Mouse (Mus musculus) heart, adult 18-20 months (tissue): ENCODE data around the gene Raly. TPM values are rescaled to one million over a fixed set of nuclear protein-coding genes. Genes with fewer than 3 reads are reported as not detected.

ENCODE experiments used
- DNase-seq, 2 experiments: peaks; one replicate each; pipeline ENCODE4 v3.0.0; 2021 to 2022; ENCODE audit warnings: mixed read lengths in 1 of 2
- long read RNA-seq, 2 experiments: library from polyadenylated mRNA; stranded (forward); transcript quantifications; one replicate each; pipeline ENCODE4 v2.0.0; 2021
- total RNA-seq, 2 experiments: library from RNA; stranded (reverse); gene quantifications; 2 replicates each; pipeline ENCODE4 v1.2.3; 2021

The Raly gene
- 10 to 100 TPM; 92.5 to 93.4 TPM for total RNA-seq
- long read RNA-seq, experiment 1, partial matches to known transcripts, result 1 of 5 reads
- long read RNA-seq, experiment 1, other reads (novel, unspliced or antisense), result 0 of 5 reads
- long read RNA-seq, experiment 2, partial matches to known transcripts, result 2 of 3 reads
- long read RNA-seq, experiment 2, other reads (novel, unspliced or antisense), result 0 of 3 reads

- DNase-seq, result peak; percentile 95 to 99
These were observed at the start of gene Raly, which contains the start of gene a for GRCm38 (mm10) chr2:154790656-154791483. Gene Raly, plus strand, starts transcription at chr2:154791096. Gene a, plus strand, starts transcription at chr2:154791402.

DNA sequence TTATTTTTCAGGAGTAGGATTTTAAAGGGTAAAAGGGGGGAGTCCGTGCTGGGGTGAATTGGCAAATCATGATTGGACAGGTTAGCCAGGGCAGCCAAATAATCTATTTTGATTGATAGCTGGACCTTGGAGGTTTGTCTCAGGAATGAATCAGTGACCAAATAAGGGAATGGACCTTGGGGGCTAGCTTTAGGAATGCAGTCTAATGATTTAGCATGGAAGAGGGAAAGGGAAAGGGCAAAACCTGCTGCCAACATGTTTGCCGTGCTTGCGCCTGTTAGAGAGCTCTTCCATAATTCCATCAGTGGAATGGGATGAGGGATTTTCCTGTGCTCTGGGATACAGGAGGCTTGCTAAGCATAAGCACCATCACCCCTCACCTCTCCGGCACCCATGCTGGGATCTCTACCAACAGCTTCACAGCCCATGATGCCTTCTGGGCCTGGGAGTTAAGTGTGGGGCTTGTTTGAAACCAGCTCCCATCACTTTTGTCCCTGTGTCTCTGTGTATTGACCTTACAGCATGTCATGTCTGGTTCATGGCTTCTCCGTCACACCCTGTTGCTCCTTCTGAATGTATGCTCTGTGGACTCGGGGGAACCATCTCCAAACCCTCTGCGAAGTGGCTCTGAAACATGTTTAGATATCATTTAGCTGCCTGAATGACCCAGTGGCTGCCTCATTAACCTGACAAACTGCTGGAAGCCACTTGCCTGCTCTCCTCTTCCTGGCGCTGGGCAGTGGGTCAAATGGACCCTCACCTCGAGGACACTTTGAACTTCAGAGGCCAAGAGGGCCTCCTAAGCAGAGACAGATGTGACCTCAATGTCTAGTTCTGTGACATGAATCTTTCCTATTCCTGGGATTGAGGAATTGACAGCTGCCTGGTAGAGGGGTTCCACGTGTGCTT lies 47.7 kb upstream of the Raly start:
- DNase-seq, result no peak

DNA sequence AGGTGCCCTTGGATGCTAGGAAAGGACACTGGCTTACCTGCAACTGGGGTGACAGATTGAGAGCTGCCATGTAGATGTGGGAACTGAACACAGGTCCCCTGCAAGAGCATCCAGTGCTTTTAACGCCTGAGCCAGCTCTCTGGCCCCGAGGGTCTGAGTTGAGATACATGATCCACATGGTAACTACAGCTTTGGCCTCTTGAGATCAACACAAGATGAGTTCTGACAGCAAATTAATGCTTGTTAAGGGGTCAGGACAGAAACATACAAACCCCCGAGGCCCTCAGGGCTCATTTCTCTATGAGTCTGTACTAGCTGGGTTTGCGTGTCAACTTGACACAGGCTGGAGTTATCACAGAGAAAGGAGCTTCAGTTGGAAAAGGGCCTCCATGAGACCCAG lies 47.0 kb upstream of the Raly start:
- no peak for DNase-seq

DNA sequence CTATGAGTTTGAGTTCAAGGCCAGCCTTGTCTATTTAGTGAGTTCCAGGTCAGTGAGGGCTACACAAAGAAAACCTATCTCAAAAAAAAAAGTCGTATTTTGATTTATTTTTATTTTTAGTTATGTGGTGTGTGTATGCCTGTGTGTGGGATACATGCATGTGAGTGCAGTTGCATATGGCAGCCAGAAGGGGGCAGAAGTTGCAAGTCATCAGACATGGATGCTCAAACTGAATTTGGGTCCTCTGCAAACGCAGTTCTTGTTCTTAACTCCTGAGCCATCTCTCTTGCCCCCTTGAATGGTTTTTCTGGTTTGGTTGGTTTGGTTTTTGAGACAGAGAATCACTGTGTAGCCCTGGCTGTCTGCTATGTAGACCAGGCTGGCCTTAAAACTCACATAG lies 42.5 kb upstream of the Raly start:
- DNase-seq, result no peak

- no peak for DNase-seq
These were observed 41.6 kb upstream of the Raly start for GRCm38 (mm10) chr2:154749046-154750036.

DNA sequence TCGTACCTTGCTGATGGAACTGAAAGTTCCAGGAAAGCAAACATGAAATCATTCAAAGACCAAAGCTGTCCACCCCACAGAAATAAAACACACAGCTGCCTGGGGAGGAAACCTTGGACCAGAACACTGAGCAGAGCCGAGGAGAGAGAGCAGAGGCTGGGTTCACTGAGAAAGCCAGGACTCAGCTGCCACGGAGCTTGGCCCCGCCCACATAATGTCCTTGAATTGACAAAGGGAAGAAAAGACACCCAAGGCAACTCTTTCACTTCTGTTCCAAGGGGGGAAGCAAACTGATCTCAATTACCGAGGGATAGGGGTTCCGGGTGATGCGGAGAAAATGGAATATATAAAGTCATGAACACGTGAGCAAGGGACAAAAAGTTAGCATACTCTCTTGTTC lies 39.0 kb upstream of the Raly start:
- peak; percentile 19 to 25 for DNase-seq

GRCm38 (mm10) chr2:154754068-154754560 lies 36.8 kb upstream of the Raly start:
- no peak for DNase-seq

GRCm38 (mm10) chr2:154755791-154756190 lies 35.1 kb upstream of the Raly start:
- no peak for DNase-seq

GRCm38 (mm10) chr2:154757691-154758090 lies 33.2 kb upstream of the Raly start:
- no peak for DNase-seq

DNA sequence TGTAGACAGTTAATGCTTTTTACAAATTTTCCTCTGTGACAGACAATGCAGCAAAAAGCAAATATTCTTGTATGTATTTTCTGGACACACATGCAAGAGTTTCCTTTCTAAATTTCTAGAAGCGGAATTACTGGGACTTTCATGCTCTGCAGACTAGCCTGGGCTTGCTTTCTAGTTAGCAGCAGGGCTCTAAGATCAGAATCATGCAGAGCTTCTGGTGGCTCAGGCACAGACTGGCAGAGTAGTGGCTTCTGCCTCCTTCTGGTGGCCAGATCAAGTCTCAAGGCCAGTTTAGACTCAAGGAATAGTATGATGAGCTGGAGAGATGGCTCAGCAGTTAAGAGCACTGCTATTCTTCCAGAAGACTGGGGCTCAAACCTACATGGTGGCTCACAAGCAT lies 32.4 kb upstream of the Raly start:
- DNase-seq, result no peak

- DNase-seq, result no peak
These were observed 27.7 kb upstream of the Raly start for GRCm38 (mm10) chr2:154763226-154763625.

DNA sequence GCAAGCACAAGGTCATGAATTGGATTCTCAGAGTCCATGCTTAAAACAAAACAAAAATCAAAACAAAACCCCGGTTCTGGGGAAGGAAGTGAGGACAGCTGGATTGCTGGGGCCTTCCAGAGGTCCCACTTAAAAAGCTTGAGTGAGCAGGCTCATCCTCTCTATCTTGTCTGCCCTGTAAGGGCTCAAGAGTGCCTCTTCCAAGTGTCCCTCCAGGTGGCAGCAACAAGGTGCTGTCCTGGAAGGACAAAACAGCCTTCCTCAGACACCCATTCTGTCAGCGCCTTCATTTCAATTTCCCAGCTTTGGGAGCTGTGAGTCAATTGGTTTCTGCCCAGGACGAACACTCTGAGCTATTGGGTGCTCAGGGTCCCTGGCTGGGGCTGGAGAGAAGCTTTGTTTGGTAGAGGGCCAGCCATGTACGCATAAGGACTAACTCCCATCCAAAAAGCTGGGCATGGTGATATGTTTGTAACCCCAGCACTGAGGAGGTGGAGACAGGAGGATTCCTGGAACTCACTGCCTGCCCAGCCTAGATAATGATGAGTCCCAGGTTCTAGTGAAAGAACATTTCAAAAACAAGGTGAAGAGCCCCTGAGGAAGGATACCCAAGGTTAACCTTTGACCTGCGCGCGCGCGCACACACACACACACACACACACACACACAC lies 25.9 kb upstream of the Raly start:
- no peak for DNase-seq

DNA sequence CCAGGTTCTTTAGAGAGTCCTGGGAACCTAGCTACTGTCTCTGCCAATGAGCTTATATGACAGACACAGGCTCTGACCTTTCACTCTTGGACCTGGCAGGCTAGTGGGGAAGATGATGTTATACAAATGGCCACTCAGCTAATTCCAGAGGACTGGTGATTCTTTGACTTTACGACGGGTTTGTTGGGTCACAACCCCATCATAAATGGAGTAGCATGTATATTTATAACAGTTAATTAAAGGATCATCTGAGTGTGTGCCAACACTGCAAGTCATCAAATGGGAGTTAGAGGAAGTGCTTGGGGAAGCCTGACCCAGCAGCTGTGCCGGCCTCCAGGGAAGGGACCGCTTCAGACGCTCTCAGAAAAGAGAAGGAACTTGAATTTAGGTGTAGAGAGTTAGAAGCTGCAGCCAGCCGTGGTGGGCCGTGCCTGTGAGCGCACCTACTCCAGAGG lies 25.3 kb upstream of the Raly start:
- DNase-seq, result peak in 1 of 2 experiments; percentile 25

DNA sequence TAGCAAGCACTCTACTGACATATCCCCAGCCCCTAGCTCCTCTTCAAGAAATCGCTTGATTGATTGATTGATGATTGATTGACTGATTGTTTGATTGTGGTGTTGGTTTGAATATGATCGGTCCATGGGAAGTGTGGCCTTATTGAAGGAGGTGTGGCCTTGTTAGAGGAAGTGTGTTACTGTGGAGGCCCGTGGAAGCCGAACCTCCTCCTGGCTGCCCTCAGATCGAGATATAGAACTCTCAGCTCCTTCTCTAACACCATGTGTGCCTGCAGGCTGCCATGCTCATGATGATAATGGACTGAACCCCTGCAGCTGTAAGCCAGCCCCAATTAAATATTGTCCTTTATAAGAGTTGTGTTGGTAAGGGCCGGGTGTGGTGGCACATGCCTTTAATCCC lies 23.8 kb upstream of the Raly start:
- DNase-seq, result no peak

DNA sequence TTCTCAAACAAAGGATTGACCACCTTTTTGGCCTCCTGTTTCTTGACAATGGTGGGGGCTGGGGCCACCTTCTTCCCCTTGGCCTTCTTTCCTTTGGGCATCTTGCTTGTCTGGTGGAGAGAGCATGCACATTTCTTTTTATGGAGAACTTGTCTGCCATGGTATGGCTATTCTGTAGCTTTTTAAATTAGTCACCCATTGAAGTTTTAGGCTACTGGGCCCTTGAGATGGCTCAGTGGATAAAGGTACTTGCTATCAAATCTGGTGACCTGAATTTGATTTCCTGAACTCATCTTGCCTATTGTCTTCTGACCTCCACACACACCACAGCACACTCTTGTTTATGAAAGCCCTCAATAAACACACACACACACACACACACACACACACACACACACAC lies 21.0 kb upstream of the Raly start, which contains the start of gene Gm14214:
Gm14214 (minus strand) TSS at position 101 of the 400 bp plus-strand sequence.
- DNase-seq, result no peak

DNA sequence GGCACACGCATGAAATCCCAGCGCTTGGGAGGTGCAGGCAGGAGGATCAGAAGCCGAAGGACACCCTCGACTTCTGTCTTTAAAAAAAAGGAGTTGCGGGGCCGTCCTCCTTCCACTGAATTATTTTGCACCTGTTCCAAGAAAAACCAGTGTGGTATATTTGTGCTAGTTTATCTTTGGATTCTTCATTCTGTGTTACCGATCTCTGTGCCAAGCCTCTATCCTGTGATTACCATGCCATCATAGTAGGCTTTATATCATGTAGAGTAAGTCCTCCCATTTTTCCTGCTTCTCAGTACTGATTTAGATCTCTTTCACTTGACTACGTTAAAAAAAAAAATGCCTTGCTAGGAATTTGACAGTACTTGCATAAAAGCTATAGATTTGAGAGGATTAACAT lies 19.3 kb upstream of the Raly start:
- no peak for DNase-seq

DNA sequence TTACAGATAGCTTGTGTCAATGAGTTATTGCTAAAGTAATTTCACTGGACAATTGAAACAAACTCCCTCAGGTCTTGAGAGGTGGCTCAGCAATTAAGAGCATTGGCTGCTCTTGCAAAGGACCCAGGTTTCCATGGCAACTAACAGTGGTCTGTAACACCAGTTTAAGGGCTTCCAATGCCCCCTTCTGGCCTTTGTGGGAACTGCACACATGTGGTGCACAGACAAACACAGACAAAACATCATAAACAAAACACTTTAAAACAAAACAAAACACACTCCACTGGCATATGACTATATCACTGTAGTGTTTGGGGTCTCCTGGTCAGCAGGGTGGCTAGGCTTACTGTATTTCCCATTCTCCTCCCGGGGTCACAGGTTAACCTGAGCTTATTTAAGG lies 16.9 kb upstream of the Raly start:
- DNase-seq, result no peak

- no peak for DNase-seq
These were observed 14.4 kb upstream of the Raly start for GRCm38 (mm10) chr2:154776496-154776895.

DNA sequence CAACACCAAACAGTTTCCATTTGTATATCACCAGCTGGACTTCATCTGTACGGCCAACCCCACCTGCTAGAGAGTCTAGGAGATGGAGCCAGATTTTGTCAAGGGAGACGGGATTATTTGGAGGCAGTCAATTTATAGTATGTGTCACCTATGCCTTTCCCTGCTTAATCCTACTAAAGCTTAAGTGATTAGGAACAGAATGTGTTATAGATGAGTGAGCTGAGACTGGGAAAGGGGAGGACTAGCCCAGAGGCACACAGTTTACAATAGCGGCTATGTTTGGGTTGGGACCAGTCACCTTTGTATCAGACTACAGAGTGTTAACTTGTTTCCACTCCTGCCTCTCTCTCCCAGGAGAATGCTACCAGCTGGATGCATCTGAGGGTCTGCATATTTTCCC lies 11.2 kb upstream of the Raly start:
- no peak for DNase-seq

- no peak for DNase-seq
These were observed 8.5 kb upstream of the Raly start for GRCm38 (mm10) chr2:154782361-154782760.
